Mouse (Mus musculus) forebrain, embryonic 11.5 days (tissue): ENCODE data around the gene Olfml2a. TPM values are rescaled to one million over a fixed set of nuclear protein-coding genes. Genes with fewer than 3 reads are reported as not detected.

Experiments
- ATAC-seq: fragments of 200-750 bp; cut with Nextera tagmentation; replicated peaks from 2 replicates; pipeline ENCODE4 v1.8.0; 2017; ENCODE audit warnings: moderate TSS enrichment; ENCODE audit not compliant: low FRiP score
- DNase-seq: peaks from one replicate; pipeline ENCODE4 v3.0.0-alpha.2; 2017; ENCODE audit warnings: low spot score
- H3K27ac ChIP-seq: fragments of 300-500 bp; sonication (generic); 2 replicates; pipeline ENCODE4 v1.5.1; 2014; ENCODE audit warnings: low read depth, low read length
- H3K27me3 ChIP-seq: fragments of 300-500 bp; sonication (generic); 2 replicates; pipeline ENCODE4 v1.6.1; 2014; ENCODE audit warnings: mild to moderate bottlenecking, low read length, mixed read lengths; ENCODE audit not compliant: control insufficient read depth, insufficient read depth
- H3K36me3 ChIP-seq: fragments of 300-500 bp; sonication (generic); 2 replicates; pipeline ENCODE4 v1.6.1; 2014; ENCODE audit warnings: mild to moderate bottlenecking, low read length, moderate library complexity, mixed read lengths; ENCODE audit not compliant: control insufficient read depth, insufficient read depth
- H3K4me1 ChIP-seq: fragments of 300-500 bp; sonication (generic); replicated peaks from 2 replicates; pipeline ENCODE4 v1.6.1; 2014; ENCODE audit warnings: low read length, mixed read lengths; ENCODE audit not compliant: control insufficient read depth, insufficient read depth
- H3K4me2 ChIP-seq: fragments of 300-500 bp; sonication (generic); 2 replicates; pipeline ENCODE4 v1.6.1; 2014; ENCODE audit warnings: low read depth, mild to moderate bottlenecking, low read length, moderate library complexity, mixed read lengths; ENCODE audit not compliant: severe bottlenecking
- H3K4me3 ChIP-seq: fragments of 300-500 bp; sonication (generic); 2 replicates; pipeline ENCODE4 v1.5.1; 2014; ENCODE audit warnings: low read depth, low read length
- H3K9ac ChIP-seq: fragments of 300-500 bp; sonication (generic); 2 replicates; pipeline ENCODE4 v1.6.1; 2014; ENCODE audit warnings: low read length
- H3K9me3 ChIP-seq: fragments of 300-500 bp; sonication (generic); 2 replicates; pipeline ENCODE4 v1.6.1; 2016; ENCODE audit warnings: low read length, mixed read lengths; ENCODE audit not compliant: control insufficient read depth
- WGBS: fragments of 180-500 bp; shearing (Covaris S2); extraction: QIAGEN DNeasy Blood & Tissue Kit; methylation state at CpG from one replicate; pipeline ENCODE4 v1.1.7; 2014; 5-methylcytosine and 5-hydroxymethylcytosine counted together
- polyA plus RNA-seq: library from polyadenylated mRNA; unstranded; fragments of >200 nt; fragmentation: Nextera tagmentation; extraction: Ambion mirVana; gene quantifications from 2 replicates; pipeline ENCODE4 v1.2.1, GENCODE M21; 2014

Gene Olfml2a
- polyA plus RNA-seq, 1 experiment from 2014 or later, result 2.6 TPM

GRCm38 (mm10) chr2:38999381-38999780, 67.6 kb downstream of the Olfml2a start:
- ATAC-seq (no peak), DNase-seq (no peak)
- no peaks in the 10 kb centered on the region for H3K27me3 ChIP-seq
- H3K4me2 ChIP-seq, result no peak overlapping the region
- no peak overlapping the region for H3K9ac ChIP-seq
- H3K4me1 ChIP-seq, result peaks cover 13% of the 10 kb centered on the region
- H3K9me3 ChIP-seq, result no peaks in the 10 kb centered on the region
- no peak overlapping the region for H3K4me3 ChIP-seq
- H3K36me3 ChIP-seq, result peaks cover 21% of the 10 kb centered on the region
- 63% methylated on average over 4 of the region's 4 CpGs for WGBS
- H3K27ac ChIP-seq, result no peak overlapping the region

- WGBS, result 68% methylated on average over 8 of the region's 8 CpGs
- Histone ChIP-seq H3K36me3 (peaks cover 21% of the 10 kb centered on the region), H3K27me3 (no peaks in the 10 kb centered on the region)
Observed at GRCm38 (mm10) chr2:38999910-39000586, 68.3 kb downstream of the Olfml2a start.

GRCm38 (mm10) chr2:39000587-39000919, 68.8 kb downstream of the Olfml2a start:
- WGBS, result 79% methylated on average over 4 of the region's 4 CpGs
- no peaks in the 10 kb centered on the region for H3K9me3 ChIP-seq
- H3K9ac ChIP-seq, result no peak overlapping the region
- no peak overlapping the region for H3K4me3 ChIP-seq
- no peaks in the 10 kb centered on the region for H3K27me3 ChIP-seq
- no peak for ATAC-seq
- H3K36me3 ChIP-seq, result peaks cover 21% of the 10 kb centered on the region
- DNase-seq, result no peak
- H3K4me2 ChIP-seq, result no peak overlapping the region
- peaks cover 13% of the 10 kb centered on the region for H3K4me1 ChIP-seq
- no peak overlapping the region for H3K27ac ChIP-seq

More at GRCm38 (mm10) chr2:38999910-39000586, 68.3 kb downstream of the Olfml2a start:
- Histone ChIP-seq H3K9ac (no peak overlapping the region), H3K4me1 (peaks cover 13% of the 10 kb centered on the region), H3K27ac (no peak overlapping the region), H3K4me3 (no peak overlapping the region), H3K4me2 (no peak overlapping the region), H3K9me3 (no peaks in the 10 kb centered on the region)
- no peak for ATAC-seq
- DNase-seq, result no peak

GRCm38 (mm10) chr2:39001866-39002265, 70.1 kb downstream of the Olfml2a start:
- Histone ChIP-seq H3K36me3 (peaks cover 21% of the 10 kb centered on the region), H3K9ac (no peak overlapping the region), H3K27me3 (no peaks in the 10 kb centered on the region), H3K4me1 (peaks cover 13% of the 10 kb centered on the region), H3K4me2 (no peak overlapping the region), H3K27ac (no peak overlapping the region), H3K9me3 (no peaks in the 10 kb centered on the region), H3K4me3 (no peak overlapping the region)
- ATAC-seq (no peak), DNase-seq (no peak)
- 81% methylated on average over 3 of the region's 3 CpGs for WGBS

GRCm38 (mm10) chr2:39003106-39003505, 71.3 kb downstream of the Olfml2a start:
- H3K27me3 ChIP-seq, result no peaks in the 10 kb centered on the region
- peaks cover 21% of the 10 kb centered on the region for H3K36me3 ChIP-seq
- WGBS, result 57% methylated on average over 8 of the region's 8 CpGs
- H3K9me3 ChIP-seq, result no peaks in the 10 kb centered on the region
- H3K4me1 ChIP-seq, result peaks cover 17% of the 10 kb centered on the region
- H3K9ac ChIP-seq, result no peak overlapping the region; the same call in 1 of the 2 replicates
- no peak for DNase-seq
- ATAC-seq, result no peak
- peak overlapping the region; percentile 77 for H3K4me3 ChIP-seq
- H3K4me2 ChIP-seq, result peak overlapping the region; percentile 75
- H3K27ac ChIP-seq, result no peak overlapping the region

GRCm38 (mm10) chr2:39003512-39003911, 71.7 kb downstream of the Olfml2a start:
- Histone ChIP-seq H3K9me3 (no peaks in the 10 kb centered on the region), H3K27me3 (no peaks in the 10 kb centered on the region), H3K4me2 (peak overlapping the region; percentile 75), H3K9ac (peak overlapping the region; percentile 94), H3K36me3 (peaks cover 21% of the 10 kb centered on the region), H3K4me3 (peak overlapping the region; percentile 77), H3K27ac (no peak overlapping the region), H3K4me1 (peaks cover 17% of the 10 kb centered on the region)
- no peak for ATAC-seq
- WGBS, result 73% methylated on average over 5 of the region's 5 CpGs
- no peak for DNase-seq

GRCm38 (mm10) chr2:39004372-39004771, 72.6 kb downstream of the Olfml2a start:
- H3K4me1 ChIP-seq, result peaks cover 21% of the 10 kb centered on the region
- WGBS, result under 1% methylated on average over 11 of the region's 11 CpGs
- H3K4me3 ChIP-seq, result peak overlapping the region; percentile 77
- peaks cover 21% of the 10 kb centered on the region for H3K36me3 ChIP-seq
- peak overlapping the region; percentile 75 for H3K4me2 ChIP-seq
- H3K27me3 ChIP-seq, result no peaks in the 10 kb centered on the region
- peak overlapping the region; percentile 82 for H3K27ac ChIP-seq
- no peak for ATAC-seq
- H3K9me3 ChIP-seq, result no peaks in the 10 kb centered on the region
- H3K9ac ChIP-seq, result peak overlapping the region; percentile 94
- no peak for DNase-seq

- peak; percentile 95 for DNase-seq
- Histone ChIP-seq H3K4me3 (peak within 1 kb of the TSS; percentile 77), H3K4me2 (peak within 1 kb of the TSS; percentile 75), H3K36me3 (peaks cover 21% of the 10 kb centered on the region), H3K9me3 (no peaks in the 10 kb centered on the region), H3K4me1 (peaks cover 21% of the 10 kb centered on the region), H3K27me3 (no peaks in the 10 kb centered on the region), H3K27ac (peak within 1 kb of the TSS; percentile 82), H3K9ac (peak within 1 kb of the TSS; percentile 94)
- WGBS, result under 1% methylated on average over 53 of the region's 58 CpGs
- ATAC-seq, result peak; percentile 89
Observed at GRCm38 (mm10) chr2:39004880-39005435, 73.2 kb downstream of the Olfml2a start, which contains the start of gene Arpc5l. Arpc5l (plus strand) TSS chr2:39005348.
